Mouse (Mus musculus) induced T-regulatory cell, adult 2 months (primary cell): ENCODE measurements around the gene Sell.

Experiments used
- DNase-seq: peaks from one replicate; pipeline ENCODE4 v3.0.0-alpha.2; 2012; ENCODE audit warnings: low read depth

Sell gene

DNA sequence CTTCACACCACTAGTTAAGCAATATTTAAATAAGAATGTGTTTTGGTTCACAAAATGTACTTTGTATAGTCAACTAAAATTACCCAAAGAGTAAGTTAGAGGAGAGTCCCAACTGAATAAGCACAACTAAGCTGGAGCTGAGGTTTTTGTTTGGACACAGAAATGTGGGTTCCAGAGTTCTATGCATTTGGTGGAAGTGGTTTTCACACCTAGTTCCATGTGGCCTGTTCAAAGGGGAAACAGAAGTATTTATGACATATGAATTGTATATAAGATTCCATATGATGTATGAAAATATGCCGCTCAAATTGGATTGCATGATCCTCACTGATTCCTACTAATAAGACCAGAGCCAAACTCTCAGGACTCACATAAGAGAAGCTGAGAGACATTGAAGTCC is 13.6 kb downstream of the Sell start:
- peak; percentile 80 for DNase-seq

DNA sequence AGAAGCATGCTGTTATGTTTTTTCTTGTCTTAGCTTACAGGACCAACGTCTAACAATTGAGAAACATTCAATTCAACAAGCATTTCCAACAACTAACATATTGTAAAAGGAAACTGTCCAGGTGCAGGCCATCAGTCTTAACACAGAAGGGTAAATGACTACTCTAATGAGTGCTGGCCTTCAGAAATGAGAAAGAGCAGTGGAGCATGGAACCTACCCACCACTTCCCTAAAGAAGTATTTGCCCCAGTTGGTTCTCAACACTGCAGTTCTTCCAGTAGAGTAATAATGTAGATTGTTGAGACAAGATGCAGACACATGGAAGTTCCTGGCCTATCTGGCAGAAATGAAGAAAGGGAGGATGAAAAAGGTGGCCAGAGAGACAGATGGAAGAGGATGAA is 14.7 kb downstream of the Sell start:
- DNase-seq: peak; percentile 42

DNA sequence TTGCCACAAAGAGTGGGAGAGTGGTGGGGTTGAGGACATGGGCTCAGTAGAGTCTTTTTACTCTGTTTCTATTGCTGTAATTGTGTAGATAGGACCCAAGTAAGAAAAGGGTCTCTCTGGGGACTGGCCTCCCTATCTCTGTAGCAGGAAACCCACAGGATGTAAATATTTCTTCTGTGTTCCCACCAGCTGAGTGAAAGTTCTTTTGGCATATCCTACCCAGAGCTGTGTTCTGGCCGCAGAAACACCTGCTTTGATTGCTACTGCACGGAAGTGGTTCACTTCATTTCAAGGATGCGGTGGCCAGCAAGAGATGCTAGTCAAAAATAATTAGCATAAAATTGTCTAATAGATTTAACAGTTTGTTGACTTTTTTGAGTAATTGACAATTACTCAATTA is 15.2 kb downstream of the Sell start:
- peak; percentile 76 for DNase-seq

GRCm38 (mm10) chr1:164078323-164078741 is 16.6 kb downstream of the Sell start:
- DNase-seq: peak; percentile 85

GRCm38 (mm10) chr1:164079091-164079490 is 17.3 kb downstream of the Sell start:
- peak; percentile 64 for DNase-seq

DNA sequence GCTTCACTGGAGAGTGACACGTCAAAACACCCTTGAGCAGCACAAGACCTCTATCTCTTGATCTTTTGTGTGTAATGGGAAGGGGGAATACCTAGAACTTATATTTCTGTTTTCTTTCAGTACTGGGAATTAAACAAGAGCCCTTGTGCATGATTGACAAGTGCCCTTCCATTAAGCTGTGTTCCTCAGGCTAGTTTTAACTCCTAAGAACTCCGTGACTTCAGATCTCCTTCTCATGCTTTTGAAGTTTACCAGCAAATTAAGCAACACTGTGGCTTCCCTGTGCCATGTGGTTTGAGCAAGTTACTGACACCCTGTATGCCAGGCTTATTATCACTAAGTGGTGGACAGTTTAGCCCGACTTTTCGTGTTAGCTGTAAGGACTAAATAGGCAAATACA is 21.3 kb downstream of the Sell start:
- DNase-seq: peak; percentile 63

DNA sequence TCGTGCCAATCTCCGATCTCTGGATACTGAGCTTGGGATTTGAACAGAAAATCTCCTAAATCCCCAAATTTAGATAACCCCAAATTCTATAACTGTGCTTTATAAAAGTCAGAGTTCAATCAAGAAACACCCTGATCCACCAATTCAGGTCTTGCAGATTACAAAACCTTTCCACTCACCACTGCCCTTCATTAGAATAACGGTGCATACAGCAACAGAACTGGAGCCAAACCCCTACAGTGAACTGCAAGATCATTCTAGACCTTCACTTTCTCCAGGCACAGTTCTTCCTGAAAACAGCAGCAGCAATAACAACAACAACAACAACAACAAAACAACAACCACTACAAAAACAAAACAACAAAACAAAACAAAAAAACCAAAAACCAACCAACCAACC is 25.0 kb downstream of the Sell start:
- peak; percentile 20 for DNase-seq

GRCm38 (mm10) chr1:164087872-164088271 is 26.1 kb downstream of the Sell start:
- no peak for DNase-seq

- no peak for DNase-seq
Observed at GRCm38 (mm10) chr1:164096780-164097179, 35.0 kb downstream of the Sell start.

DNA sequence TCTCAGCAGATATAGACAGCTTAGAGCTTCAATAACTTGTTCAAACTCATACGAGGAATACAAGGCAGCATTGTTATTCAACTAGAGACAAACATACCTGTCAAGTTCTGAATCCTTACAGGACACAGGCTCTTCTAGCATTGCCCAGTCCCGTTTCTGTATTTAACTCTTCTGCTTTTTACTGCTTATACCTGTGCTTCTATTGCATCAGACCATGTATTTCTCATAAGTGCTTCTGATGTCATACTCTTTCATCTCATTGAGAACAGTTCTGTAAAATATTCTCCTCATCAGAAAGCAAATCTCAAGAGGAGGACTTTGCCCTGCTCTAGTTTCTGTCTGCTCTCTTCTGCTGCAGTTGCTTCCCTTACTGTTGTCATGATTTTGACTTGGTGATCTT is 36.1 kb downstream of the Sell start:
- DNase-seq: no peak

DNA sequence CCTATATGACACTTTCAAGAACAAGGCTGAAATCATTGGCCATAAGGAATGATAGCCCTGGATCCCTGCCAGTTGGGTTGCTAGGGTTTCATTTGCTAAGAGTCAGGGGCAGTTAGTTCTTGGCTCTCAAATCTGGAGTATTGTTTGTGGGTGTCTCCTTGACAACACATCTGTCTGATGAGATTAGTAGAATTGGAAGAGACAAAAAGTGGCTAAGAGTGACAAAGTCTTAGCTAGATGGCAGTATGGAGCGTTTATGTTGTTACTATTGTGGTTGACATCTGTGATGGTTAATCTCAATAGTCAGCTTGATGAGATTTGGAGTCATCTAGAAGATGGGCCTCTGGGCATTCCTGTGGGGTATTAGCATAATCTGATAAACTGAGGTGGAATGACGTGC is 36.6 kb downstream of the Sell start:
- peak; percentile 53 for DNase-seq

GRCm38 (mm10) chr1:164109763-164110162 is 48.0 kb downstream of the Sell start:
- no peak for DNase-seq

GRCm38 (mm10) chr1:164110591-164111329 is 49.0 kb downstream of the Sell start:
- DNase-seq: no peak

- DNase-seq: no peak
Observed at GRCm38 (mm10) chr1:164114280-164114679, 52.5 kb downstream of the Sell start.

GRCm38 (mm10) chr1:164114947-164115493 is 53.2 kb downstream of the Sell start, which contains the start of gene Selp:
Gene Selp, plus strand, starts transcription at chr1:164115264.
- no peak for DNase-seq

DNA sequence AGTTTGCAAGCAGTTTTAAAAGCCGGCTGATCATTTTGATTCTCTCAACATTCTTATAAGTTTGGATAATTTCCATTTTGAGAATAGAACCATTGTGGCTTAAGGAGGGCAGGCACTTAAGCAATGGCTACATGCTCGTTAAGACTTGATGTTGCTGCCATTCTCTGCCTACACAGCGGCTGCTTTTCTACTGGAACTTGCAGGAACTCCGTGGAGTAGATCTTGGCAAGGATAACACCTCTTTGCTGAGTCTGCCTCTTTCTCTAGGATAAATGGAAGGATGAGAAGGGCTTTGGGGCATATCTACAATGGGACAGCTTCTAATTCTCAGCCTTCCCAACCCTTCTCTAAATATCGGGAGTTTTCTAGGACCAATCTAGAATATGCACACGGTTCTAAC is 53.9 kb downstream of the Sell start:
- no peak for DNase-seq

DNA sequence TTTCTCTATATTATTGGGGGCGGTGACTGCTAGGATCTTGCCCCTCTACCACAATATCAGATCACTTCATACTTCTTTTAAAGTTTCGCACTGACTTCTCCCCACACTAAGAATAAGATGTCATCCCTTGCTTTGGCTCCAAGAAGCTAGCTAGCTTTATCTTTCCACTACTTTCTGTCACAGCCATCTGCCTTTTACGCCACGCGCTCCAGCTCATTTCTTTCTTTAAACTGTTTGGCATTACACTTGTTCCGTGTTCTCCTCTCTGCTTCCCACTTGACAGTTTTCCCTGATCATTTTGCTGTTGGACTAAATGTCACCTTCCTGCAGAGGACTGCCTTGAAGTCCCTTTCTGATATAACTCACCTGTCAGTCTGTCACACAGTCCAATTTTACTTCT is 56.1 kb downstream of the Sell start:
- no peak for DNase-seq

- no peak for DNase-seq
Observed at GRCm38 (mm10) chr1:164119892-164120776, 58.4 kb downstream of the Sell start.

GRCm38 (mm10) chr1:164120777-164121158 is 59.0 kb downstream of the Sell start:
- no peak for DNase-seq

GRCm38 (mm10) chr1:164123836-164124235 is 62.1 kb downstream of the Sell start:
- no peak for DNase-seq

DNA sequence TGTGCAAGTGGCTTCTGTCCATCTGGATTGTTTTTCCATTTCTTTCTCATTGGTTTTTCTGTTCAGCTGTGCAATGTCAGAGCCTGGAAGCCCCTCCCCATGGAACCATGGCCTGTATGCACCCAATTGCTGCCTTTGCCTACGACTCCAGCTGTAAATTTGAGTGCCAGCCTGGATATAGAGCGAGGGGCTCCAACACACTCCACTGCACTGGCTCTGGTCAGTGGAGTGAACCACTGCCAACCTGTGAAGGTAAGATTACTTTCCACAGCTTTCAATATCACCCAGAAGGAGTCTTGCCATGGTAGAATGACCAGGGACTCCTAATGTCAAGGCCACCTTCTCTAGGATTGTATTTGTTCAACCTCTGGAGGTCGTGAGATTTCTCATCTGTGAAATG is 68.2 kb downstream of the Sell start:
- DNase-seq: no peak

DNA sequence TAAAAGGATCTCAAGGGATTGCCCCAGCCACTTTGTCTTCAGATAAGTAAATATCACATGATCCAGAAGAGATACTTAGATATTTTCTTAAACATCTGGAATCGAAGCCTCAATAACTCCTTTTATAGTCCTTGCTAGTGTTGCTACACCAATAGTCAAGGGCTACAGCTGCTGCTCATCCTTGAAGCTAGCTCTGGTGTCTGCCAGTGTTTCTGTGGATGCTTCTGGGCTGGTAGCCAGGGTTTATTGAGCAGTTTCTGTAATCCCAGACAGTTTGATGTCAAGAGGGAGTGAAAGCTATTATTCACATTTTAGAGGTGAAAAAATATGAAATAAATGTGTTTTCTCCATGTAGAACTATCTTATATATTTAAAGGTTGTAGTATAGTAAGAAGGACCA is 70.8 kb downstream of the Sell start:
- no peak for DNase-seq
